13 mouse cellular contexts compared by ENCODE assay signal in the genomic region with DNA sequence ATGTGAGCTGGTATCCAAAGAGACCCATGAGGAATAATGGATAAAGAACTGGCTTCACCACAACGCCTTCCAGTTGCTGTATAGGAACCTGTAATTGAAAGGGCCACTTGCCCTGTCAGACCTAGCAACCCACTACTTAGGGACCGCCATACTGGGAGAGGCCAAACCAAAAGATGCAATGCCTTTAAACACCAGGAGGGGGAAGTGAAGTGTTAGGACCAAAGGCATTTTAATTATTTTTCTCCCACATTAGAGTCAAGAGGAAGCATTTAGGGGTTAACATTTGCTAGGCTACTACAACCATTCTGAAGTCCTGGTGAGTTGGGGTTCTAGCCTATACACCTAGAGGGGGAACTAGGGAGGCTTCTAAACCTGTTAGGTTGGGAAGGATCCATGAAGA. TPM values are rescaled to one million over a fixed set of nuclear protein-coding genes. Genes with fewer than 3 reads are reported as not detected.
DNase-seq lines count a peak whose midpoint lies in the region; ATAC-seq and TF ChIP-seq lines count a peak whose summit lies in the region.
"Had no signal": no experiment of that assay in that cellular context is flagged by ENCODE, and none has a peak within 500 bp of the region (broad histone marks: within the 10 kb centered on the region; RNA-seq: fewer than 3 reads in every experiment).

No protein-coding gene starts in this region.

- TF ChIP-seq CTCF in heart, adult 2 months (IDR thresholded peaks at IDR 0.05), result peak; percentile 46
- TF ChIP-seq CTCF in lung, postnatal 0 days (IDR thresholded peaks at IDR 0.05), result peak; percentile 65
- no peak for TF ChIP-seq CTCF in embryonic fibroblast, embryonic 13.5 days (IDR thresholded peaks at IDR 0.05; ENCODE audit: borderline replicate concordance, insufficient read depth, low read length)

- 91% methylated on average over 2 of the region's 2 CpGs for WGBS in heart, adult 2 months
- WGBS in lung, postnatal 0 days, result 83% methylated on average over 2 of the region's 2 CpGs
- 73% methylated on average over 2 of the region's 2 CpGs for WGBS in stomach, embryonic 14.5 days

- no peak for TF ChIP-seq POLR2A in heart, adult 2 months (IDR thresholded peaks at IDR 0.05; ENCODE audit: insufficient read depth, low read depth, low read length)
- no peak for TF ChIP-seq POLR2A in embryonic fibroblast, embryonic 13.5 days (IDR thresholded peaks at IDR 0.05; ENCODE audit: low read depth, low read length)

- no peak for ATAC-seq in lung, postnatal 0 days
- no peak for ATAC-seq in stomach, embryonic 14.5 days (ENCODE audit: insufficient number of reproducible peaks, insufficient read depth, low FRiP score, low read depth)

- H3K79me2 ChIP-seq in heart, adult 2 months (replicated peaks; ENCODE audit: control insufficient read depth, insufficient read depth, low read length), result no peaks in the 10 kb centered on the region

- no peak for DNase-seq in heart, adult 2 months
- no peak for DNase-seq in heart, adult 11 months
- DNase-seq in lung, postnatal 0 days (ENCODE audit: low spot score), result peak; percentile 40
- DNase-seq in lung, postnatal 25 days (ENCODE audit: low spot score), result no peak
- no peak for DNase-seq in right cerebral cortex, postnatal 14 days
- DNase-seq in spleen, adult 12 weeks (ENCODE audit: low spot score), result no peak
- DNase-seq: liver had no signal

- no peak overlapping the region for H3K9ac ChIP-seq in heart, adult 2 months (ENCODE audit: low read depth, low read length)
- H3K9ac ChIP-seq in lung, postnatal 0 days (replicated peaks; ENCODE audit: low read depth), result no peak overlapping the region
- no peak overlapping the region for H3K9ac ChIP-seq in stomach, embryonic 14.5 days (replicated peaks; ENCODE audit: low read depth, low read length)
- H3K9ac ChIP-seq: embryonic facial prominence, embryonic 13.5 days; neural tube, embryonic 15.5 days had no signal

- H3K4me3 ChIP-seq in heart, adult 2 months, result no peak overlapping the region
- H3K4me3 ChIP-seq in lung, postnatal 0 days (ENCODE audit: low read depth, low read length), result no peak overlapping the region
- no peak overlapping the region for H3K4me3 ChIP-seq in embryonic fibroblast, embryonic 13.5 days (ENCODE audit: insufficient read depth, low read length)
- no peak overlapping the region for H3K4me3 ChIP-seq in stomach, embryonic 14.5 days (ENCODE audit: low read depth, low read length)
- H3K4me3 ChIP-seq: embryonic facial prominence, embryonic 13.5 days; neural tube, embryonic 15.5 days had no signal

- H3K27ac ChIP-seq in heart, adult 2 months, result no peak overlapping the region
- no peak overlapping the region for H3K27ac ChIP-seq in lung, postnatal 0 days (ENCODE audit: low read length)
- H3K27ac ChIP-seq in embryonic fibroblast, embryonic 13.5 days (ENCODE audit: insufficient read depth, low read length), result peak overlapping the region; percentile 98
- H3K27ac ChIP-seq in stomach, embryonic 14.5 days (ENCODE audit: low read length), result peak overlapping the region; percentile 40
- H3K27ac ChIP-seq: embryonic facial prominence, embryonic 13.5 days; neural tube, embryonic 15.5 days had no signal

- no peak overlapping the region for H3K4me2 ChIP-seq in lung, postnatal 0 days (replicated peaks; ENCODE audit: low read depth, low read length)
- H3K4me2 ChIP-seq in stomach, embryonic 14.5 days (replicated peaks; ENCODE audit: low read depth, low read length), result no peak overlapping the region
- H3K4me2 ChIP-seq: embryonic facial prominence, embryonic 13.5 days; neural tube, embryonic 15.5 days had no signal

- intact Hi-C loops in heart, adult 2 months (cut with DNase I), result no loop called here

- peaks cover 1% of the 10 kb centered on the region; the same call in 1 of the 2 replicates for H3K4me1 ChIP-seq in heart, adult 2 months (ENCODE audit: control insufficient read depth, insufficient read depth, low read length)
- H3K4me1 ChIP-seq in lung, postnatal 0 days (ENCODE audit: insufficient read depth, low read depth, low read length), result peaks cover 19% of the 10 kb centered on the region; the same call in 1 of the 2 replicates
- H3K4me1 ChIP-seq in embryonic fibroblast, embryonic 13.5 days (ENCODE audit: control insufficient read depth, insufficient read depth, low read length), result peaks cover 23% of the 10 kb centered on the region
- H3K4me1 ChIP-seq in stomach, embryonic 14.5 days (ENCODE audit: control insufficient read depth, insufficient read depth, low read length), result peaks cover 21% of the 10 kb centered on the region

- H3K27me3 ChIP-seq in heart, adult 2 months (ENCODE audit: control insufficient read depth, insufficient read depth, low read length), result no peaks in the 10 kb centered on the region
- H3K27me3 ChIP-seq in lung, postnatal 0 days (replicated peaks; ENCODE audit: insufficient read depth, low read length), result no peaks in the 10 kb centered on the region
- H3K27me3 ChIP-seq in stomach, embryonic 14.5 days (ENCODE audit: control insufficient read depth, insufficient read depth, low read length), result no peaks in the 10 kb centered on the region
- H3K27me3 ChIP-seq: embryonic facial prominence, embryonic 13.5 days; neural tube, embryonic 15.5 days had no signal

- H3K36me3 ChIP-seq in heart, adult 2 months (ENCODE audit: control insufficient read depth, insufficient read depth, low read length), result no peaks in the 10 kb centered on the region
- H3K36me3 ChIP-seq in lung, postnatal 0 days (ENCODE audit: insufficient read depth, low read length), result no peaks in the 10 kb centered on the region
- H3K36me3 ChIP-seq in stomach, embryonic 14.5 days (ENCODE audit: control insufficient read depth, insufficient read depth, low read length), result no peaks in the 10 kb centered on the region
- H3K36me3 ChIP-seq: embryonic facial prominence, embryonic 13.5 days; neural tube, embryonic 15.5 days had no signal

- H3K9me3 ChIP-seq in lung, postnatal 0 days (ENCODE audit: low read length), result no peaks in the 10 kb centered on the region
- no peaks in the 10 kb centered on the region for H3K9me3 ChIP-seq in stomach, embryonic 14.5 days (ENCODE audit: control insufficient read depth, low read depth, low read length)
- H3K9me3 ChIP-seq: embryonic facial prominence, embryonic 13.5 days; neural tube, embryonic 15.5 days had no signal

- TF ChIP-seq EP300 in heart, adult 2 months (IDR thresholded peaks at IDR 0.05; ENCODE audit: insufficient read depth, low read depth, low read length), result no peak
- no peak for TF ChIP-seq EP300 in lung, postnatal 0 days (IDR thresholded peaks at IDR 0.05)

RNA-seq across cellular contexts. Expression of a gene that starts 36.0 kb away (rescaled TPM):
- total RNA-seq in heart, adult 2 months (2021), result under 1 TPM in 1 of 2 experiments, not detected in 1; 0.16 TPM
- 0.08 TPM in 1 of 2 replicates, not detected in the other for polyA plus RNA-seq in heart, adult 2 months (2012; rRNA removed)
- polyA plus RNA-seq in lung, postnatal 0 days (2015; fragmentation: Nextera tagmentation; extraction: Ambion mirVana), result 0.06 TPM in 1 of 2 replicates, not detected in the other
- polyA plus RNA-seq in embryonic fibroblast, embryonic 13.5 days (2011; ENCODE audit: insufficient read length, low read depth, missing spikeins), result 0.33 TPM in 1 of 2 replicates, not detected in the other
- polyA plus RNA-seq in stomach, embryonic 14.5 days (2014; fragmentation: Nextera tagmentation; extraction: Ambion mirVana), result not detected in 2 replicates
- total RNA-seq: adrenal gland, postnatal 4 days; gastrocnemius, postnatal 36 days had no signal
- polyA plus RNA-seq: embryonic facial prominence, embryonic 13.5 days; neural tube, embryonic 15.5 days had no signal

Comparison
In these comparisons a context has a peak if more than half of its experiments do, and no peak if none do; other contexts are left out.
1. H3K27ac ChIP-seq: peak in embryonic fibroblast, embryonic 13.5 days (single experiment) and stomach, embryonic 14.5 days (single experiment); none in heart, adult 2 months (single experiment) and lung, postnatal 0 days (single experiment).